Mouse (Mus musculus): ENCODE results near the gene Scnn1g.

DNA sequence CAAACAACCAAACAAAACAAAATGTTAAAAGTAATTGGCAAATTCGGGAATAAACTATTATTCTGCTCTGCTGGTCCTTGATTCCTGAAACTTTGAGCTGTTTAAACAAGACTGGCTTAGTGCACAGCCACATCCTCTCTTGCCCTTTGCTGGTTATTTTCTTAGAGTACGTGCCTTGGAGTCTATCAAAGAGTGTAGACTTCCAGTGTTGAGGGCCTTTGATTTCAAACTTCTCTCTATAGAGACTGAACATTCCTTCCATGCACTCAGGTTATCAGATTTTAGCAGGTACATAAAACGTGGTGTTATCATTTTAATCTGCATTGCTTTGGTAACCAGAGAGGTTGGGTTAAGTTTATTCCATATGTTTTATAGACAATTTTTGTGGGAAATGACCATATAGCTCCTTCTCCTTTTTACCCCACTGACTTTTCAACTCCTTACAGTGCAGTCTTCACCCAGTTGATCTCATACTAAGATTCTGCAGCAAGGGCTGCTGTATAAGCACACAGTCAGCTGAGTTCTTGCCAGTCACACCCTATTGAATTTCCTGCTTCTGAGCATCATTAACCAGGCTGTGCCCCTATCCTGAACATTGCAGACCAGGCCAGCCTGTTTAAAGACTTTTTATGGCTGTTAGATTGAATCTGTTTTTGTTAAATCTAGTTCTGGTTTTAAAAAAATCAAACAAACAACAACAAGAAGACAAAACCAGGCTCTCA, 48.1 kb downstream of the Scnn1g start:
- no peak for TF ChIP-seq POLR2A (IDR thresholded peaks at IDR 0.05; ENCODE audit: insufficient read depth, low read depth, low read length)
- TF ChIP-seq CTCF (IDR thresholded peaks at IDR 0.05; ENCODE audit: insufficient read depth, low read depth, low read length) = no peak
